In the genomic region with DNA sequence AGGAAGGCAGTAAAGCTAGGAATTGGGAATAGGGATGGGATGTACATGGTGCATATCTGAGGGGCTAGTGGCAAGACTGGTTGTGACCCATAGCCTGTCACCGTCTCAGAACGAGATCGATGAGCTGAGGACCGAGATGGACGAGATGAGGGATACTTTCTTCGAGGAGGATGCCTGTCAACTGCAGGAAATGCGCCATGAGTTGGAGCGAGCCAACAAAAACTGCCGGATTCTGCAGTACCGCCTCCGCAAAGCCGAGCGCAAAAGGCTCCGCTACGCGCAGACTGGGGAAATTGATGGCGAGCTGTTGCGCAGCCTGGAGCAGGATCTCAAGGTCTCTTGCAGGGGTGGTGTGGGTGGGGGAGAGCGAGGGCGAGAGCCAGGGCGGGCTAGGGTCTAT, we compare ENCODE assay signal across 8 mouse cellular contexts. TPM values are rescaled to one million over a fixed set of nuclear protein-coding genes. Genes with fewer than 3 reads are reported as not detected.
DNase-seq lines count a peak whose midpoint lies in the region; ATAC-seq and TF ChIP-seq lines count a peak whose summit lies in the region.
"Had no signal": no experiment of that assay in that cellular context is flagged by ENCODE, and none has a peak within 500 bp of the region (broad histone marks: within the 10 kb centered on the region; RNA-seq: fewer than 3 reads in every experiment).

No protein-coding gene starts in this region.

- no peak overlapping the region for H3K9ac ChIP-seq in ES-Bruce4 (ENCODE audit: low read depth, poor library complexity, severe bottlenecking)
- H3K9ac ChIP-seq in midbrain, embryonic 16.5 days (ENCODE audit: low read depth, low read length): peak overlapping the region; percentile 95

- 0 out of 2 replicates have a peak, but pooled peaks cover 3% of the 10 kb centered on the region for H3K27me3 ChIP-seq in ES-Bruce4 (ENCODE audit: control insufficient read depth, insufficient read depth, low read length, poor library complexity, severe bottlenecking)
- H3K27me3 ChIP-seq in forebrain, embryonic 10.5 days (ENCODE audit: poor library complexity, severe bottlenecking): peaks cover 25% of the 10 kb centered on the region
- no peaks in the 10 kb centered on the region for H3K27me3 ChIP-seq in midbrain, embryonic 16.5 days (ENCODE audit: control insufficient read depth, insufficient read depth, low read depth, low read length)

- peak overlapping the region; percentile 88 for H3K4me3 ChIP-seq in ES-Bruce4 (ENCODE audit: low read depth, low read length)
- H3K4me3 ChIP-seq in forebrain, embryonic 10.5 days: peak overlapping the region; percentile 75
- H3K4me3 ChIP-seq in midbrain, embryonic 16.5 days (ENCODE audit: low read depth, low read length): peak overlapping the region; percentile 95
- H3K4me3 ChIP-seq: myocyte had no signal

- no peak for TF ChIP-seq CTCF in ES-Bruce4 (IDR thresholded peaks at IDR 0.05; ENCODE audit: low read depth, low read length)

- WGBS in forebrain, embryonic 10.5 days: under 1% methylated on average over 21 of the region's 21 CpGs
- under 1% methylated on average over 21 of the region's 21 CpGs for WGBS in midbrain, embryonic 16.5 days

- no peak for TF ChIP-seq EP300 in ES-Bruce4 (IDR thresholded peaks at IDR 0.05; ENCODE audit: insufficient read depth, low read depth, low read length)

- no peaks in the 10 kb centered on the region for H3K9me3 ChIP-seq in ES-Bruce4 (replicated peaks; ENCODE audit: control insufficient read depth, insufficient read depth, low read length, poor library complexity, severe bottlenecking)
- H3K9me3 ChIP-seq in forebrain, embryonic 10.5 days: no peaks in the 10 kb centered on the region
- H3K9me3 ChIP-seq in midbrain, embryonic 16.5 days (replicated peaks; ENCODE audit: control insufficient read depth, low read length, poor library complexity, severe bottlenecking): no peaks in the 10 kb centered on the region

- no peak for TF ChIP-seq POLR2A in ES-Bruce4 (IDR thresholded peaks at IDR 0.05; ENCODE audit: insufficient read depth, low read length)

- no peak overlapping the region for H3K27ac ChIP-seq in ES-Bruce4 (ENCODE audit: insufficient read depth, low read length)
- H3K27ac ChIP-seq in forebrain, embryonic 10.5 days: peak overlapping the region; percentile 84; the same call in 1 of the 2 replicates
- H3K27ac ChIP-seq in midbrain, embryonic 16.5 days (ENCODE audit: low read length): peak overlapping the region; percentile 98

- DNase-seq in R1 (ENCODE audit: low read depth, low spot score): peak; percentile 43
- DNase-seq in forebrain, embryonic 10.5 days (ENCODE audit: extremely low spot score, low spot score): peak; percentile 18
- peak; percentile 68 to 81 for DNase-seq in layer of hippocampus, adult 8-10 months (ENCODE audit: low spot score in 2 of 2)
- DNase-seq in yolk sac, embryonic 10.5 days (ENCODE audit: low spot score): no peak
- DNase-seq in thymus, postnatal 25 days: no peak

- no peaks in the 10 kb centered on the region for H3K36me3 ChIP-seq in ES-Bruce4 (ENCODE audit: control insufficient read depth, insufficient read depth, low read length, poor library complexity, severe bottlenecking)
- H3K36me3 ChIP-seq in forebrain, embryonic 10.5 days (replicated peaks): peaks cover 29% of the 10 kb centered on the region
- H3K36me3 ChIP-seq in midbrain, embryonic 16.5 days (ENCODE audit: control insufficient read depth, insufficient read depth, low read length): no peaks in the 10 kb centered on the region; the same call in 1 of the 2 replicates

- ATAC-seq in midbrain, embryonic 16.5 days: peak; percentile 19; the same call in 1 of the 2 replicates

- H3K4me2 ChIP-seq in midbrain, embryonic 16.5 days (ENCODE audit: low read length): peak overlapping the region; percentile 92

- H3K4me1 ChIP-seq in ES-Bruce4 (ENCODE audit: control insufficient read depth, insufficient read depth, low read length): no peaks in the 10 kb centered on the region
- H3K4me1 ChIP-seq in forebrain, embryonic 10.5 days: peaks cover 47% of the 10 kb centered on the region
- H3K4me1 ChIP-seq in midbrain, embryonic 16.5 days (ENCODE audit: control insufficient read depth, insufficient read depth, low read length): peaks cover 42% of the 10 kb centered on the region

RNA-seq across cellular contexts. Expression of gene Soga3, which starts 4.4 kb away (rescaled TPM):
- 1.6 and 2.5 TPM in 2 replicates for polyA plus RNA-seq in ES-Bruce4 (2011; ENCODE audit: insufficient read depth, insufficient read length, low read depth, missing spikeins)
- polyA plus RNA-seq in forebrain, embryonic 10.5 days (2016; fragmentation: Nextera tagmentation; extraction: Ambion mirVana): 9.6 and 10.6 TPM in 2 replicates
- 100 to 1,000 TPM; 147 to 163 (median 159) TPM for total RNA-seq in layer of hippocampus, adult 8-10 months (2022)
- polyA plus RNA-seq in midbrain, embryonic 16.5 days (2015; fragmentation: Nextera tagmentation; extraction: Ambion mirVana): 124 and 138 TPM in 2 replicates

RNA-seq across cellular contexts. Expression of gene Gm49353, which starts 50.7 kb away (rescaled TPM):
- 3.3 TPM in 1 of 2 replicates, not detected in the other for polyA plus RNA-seq in ES-Bruce4 (2011; ENCODE audit: insufficient read depth, insufficient read length, low read depth, missing spikeins)
- polyA plus RNA-seq in forebrain, embryonic 10.5 days (2016; fragmentation: Nextera tagmentation; extraction: Ambion mirVana): 0.39 and 1.0 TPM in 2 replicates
- 10 to 100 TPM; 13.3 to 37.4 (median 24.0) TPM for total RNA-seq in layer of hippocampus, adult 8-10 months (2022)
- polyA plus RNA-seq in midbrain, embryonic 16.5 days (2015; fragmentation: Nextera tagmentation; extraction: Ambion mirVana): 10.6 and 15.6 TPM in 2 replicates

Comparison
In these comparisons a context has a peak if more than half of its experiments do, and no peak if none do; other contexts are left out.
1. DNase-seq: peak in R1 (single experiment), forebrain, embryonic 10.5 days (single experiment) and layer of hippocampus, adult 8-10 months (2 of 2); none in yolk sac, embryonic 10.5 days (single experiment) and thymus, postnatal 25 days (single experiment).
2. RNA of gene Soga3, which starts 4.4 kb away (polyA plus RNA-seq): 124 to 138 TPM in midbrain, embryonic 16.5 days; 9.6 to 10.6 TPM in forebrain, embryonic 10.5 days and 1.6 to 2.5 TPM in ES-Bruce4; every median in the first group is over 10 times any median in the second.
3. Peak in every context shown above with its lines, with median percentiles within 50 percentile points of each other: H3K4me3 ChIP-seq.